Mouse (Mus musculus): ENCODE data around the gene Xrra1. TPM values are rescaled to one million over a fixed set of nuclear protein-coding genes. Genes with fewer than 3 reads are reported as not detected.

Xrra1 gene
- polyA plus RNA-seq, 1 experiment from 2014 or later = 0.55 TPM

GRCm38 (mm10) chr7:99853350-99853749, 5.6 kb upstream of the Xrra1 start:
- Histone ChIP-seq H3K9ac (replicated peaks) (no peak overlapping the region), H3K36me3 (peaks cover 33% of the 10 kb centered on the region), H3K4me3 (no peak overlapping the region), H3K27ac (replicated peaks) (no peak overlapping the region), H3K27me3 (no peaks in the 10 kb centered on the region), H3K4me1 (peaks cover 26% of the 10 kb centered on the region), H3K9me3 (no peaks in the 10 kb centered on the region), H3K4me2 (replicated peaks) (no peak overlapping the region)
- ATAC-seq (ENCODE audit: low FRiP score, low read depth) = no peak
- 90% methylated on average over 7 of the region's 7 CpGs for WGBS

GRCm38 (mm10) chr7:99854311-99854710, 4.6 kb upstream of the Xrra1 start:
- Histone ChIP-seq H3K36me3 (peaks cover 25% of the 10 kb centered on the region), H3K27me3 (no peaks in the 10 kb centered on the region), H3K4me1 (peaks cover 29% of the 10 kb centered on the region), H3K4me3 (no peak overlapping the region), H3K27ac (replicated peaks) (no peak overlapping the region), H3K4me2 (replicated peaks) (no peak overlapping the region), H3K9me3 (no peaks in the 10 kb centered on the region), H3K9ac (replicated peaks) (no peak overlapping the region)
- ATAC-seq (ENCODE audit: low FRiP score, low read depth) = no peak
- 92% methylated on average over 4 of the region's 4 CpGs for WGBS

GRCm38 (mm10) chr7:99856266-99856861, 2.6 kb upstream of the Xrra1 start:
- H3K27me3 ChIP-seq = no peaks in the 10 kb centered on the region
- no peaks in the 10 kb centered on the region for H3K9me3 ChIP-seq
- 93% methylated on average over 14 of the region's 14 CpGs for WGBS
- H3K4me1 ChIP-seq = peaks cover 24% of the 10 kb centered on the region
- no peak for ATAC-seq (ENCODE audit: low FRiP score, low read depth)
- H3K36me3 ChIP-seq = peaks cover 25% of the 10 kb centered on the region
- H3K4me2 ChIP-seq (replicated peaks) = peak overlapping the region; percentile 14; the same call in 1 of the 2 replicates
- H3K9ac ChIP-seq (replicated peaks) = 0 out of 2 replicates have a peak overlapping the region, but pooled peaks have one; percentile 24
- H3K27ac ChIP-seq (replicated peaks) = no peak overlapping the region
- no peak overlapping the region for H3K4me3 ChIP-seq

GRCm38 (mm10) chr7:99858175-99858812, 622 bp upstream of the Xrra1 start:
- peak overlapping the region; percentile 83 for H3K9ac ChIP-seq (replicated peaks)
- peak overlapping the region; percentile 78 for H3K4me2 ChIP-seq (replicated peaks)
- ATAC-seq (ENCODE audit: low FRiP score, low read depth) = peak; percentile 72
- peaks cover 21% of the 10 kb centered on the region for H3K36me3 ChIP-seq
- peak overlapping the region; percentile 65 for H3K27ac ChIP-seq (replicated peaks)
- H3K4me3 ChIP-seq = peak overlapping the region; percentile 85
- no peaks in the 10 kb centered on the region for H3K27me3 ChIP-seq
- peaks cover 20% of the 10 kb centered on the region for H3K4me1 ChIP-seq
- 1% methylated on average over 19 of the region's 19 CpGs for WGBS
- no peaks in the 10 kb centered on the region for H3K9me3 ChIP-seq

GRCm38 (mm10) chr7:99863362-99863761, 4.4 kb downstream of the Xrra1 start, which contains the start of gene Spcs2:
TSS of gene Spcs2 (minus strand) at chr7:99863462.
- ATAC-seq (ENCODE audit: low FRiP score, low read depth) = no peak
- WGBS = 58% methylated on average over 7 of the region's 7 CpGs

GRCm38 (mm10) chr7:99864241-99865028, 5.5 kb downstream of the Xrra1 start:
- Histone ChIP-seq H3K4me3 (no peak overlapping the region), H3K36me3 (no peaks in the 10 kb centered on the region), H3K4me2 (replicated peaks) (no peak overlapping the region), H3K9ac (replicated peaks) (no peak overlapping the region), H3K27me3 (no peaks in the 10 kb centered on the region), H3K4me1 (peaks cover 14% of the 10 kb centered on the region), H3K27ac (replicated peaks) (0 out of 2 replicates have a peak overlapping the region, but pooled peaks have one; percentile 17), H3K9me3 (no peaks in the 10 kb centered on the region)
- no peak for ATAC-seq (ENCODE audit: low FRiP score, low read depth)
- 33% methylated on average over 10 of the region's 11 CpGs for WGBS

More at GRCm38 (mm10) chr7:99863362-99863761, 4.4 kb downstream of the Xrra1 start, which contains the start of gene Spcs2:
- peaks cover 17% of the 10 kb centered on the region for H3K4me1 ChIP-seq
- H3K4me2 ChIP-seq (replicated peaks) = no peak within 1 kb of the TSS
- no peak within 1 kb of the TSS for H3K9ac ChIP-seq (replicated peaks)
- no peak within 1 kb of the TSS for H3K4me3 ChIP-seq
- no peaks in the 10 kb centered on the region for H3K27me3 ChIP-seq
- H3K9me3 ChIP-seq = no peaks in the 10 kb centered on the region
- H3K27ac ChIP-seq (replicated peaks) = 0 out of 2 replicates have a peak within 1 kb of the TSS, but pooled peaks have one; percentile 17
- no peaks in the 10 kb centered on the region for H3K36me3 ChIP-seq

GRCm38 (mm10) chr7:99865219-99865618, 6.3 kb downstream of the Xrra1 start:
- H3K4me2 ChIP-seq (replicated peaks) = no peak overlapping the region
- no peak overlapping the region for H3K27ac ChIP-seq (replicated peaks)
- WGBS = 39% methylated on average over 3 of the region's 3 CpGs

GRCm38 (mm10) chr7:99869296-99869695, 10.4 kb downstream of the Xrra1 start:
- H3K36me3 ChIP-seq = no peaks in the 10 kb centered on the region
- H3K9me3 ChIP-seq = no peaks in the 10 kb centered on the region
- no peak overlapping the region for H3K9ac ChIP-seq (replicated peaks)
- 74% methylated on average over 4 of the region's 4 CpGs for WGBS
- no peak overlapping the region for H3K27ac ChIP-seq (replicated peaks)
- peaks cover 8% of the 10 kb centered on the region for H3K4me1 ChIP-seq
- ATAC-seq (ENCODE audit: low FRiP score, low read depth) = no peak
- no peaks in the 10 kb centered on the region for H3K27me3 ChIP-seq
- no peak overlapping the region for H3K4me3 ChIP-seq
- no peak overlapping the region for H3K4me2 ChIP-seq (replicated peaks)

More at GRCm38 (mm10) chr7:99865219-99865618, 6.3 kb downstream of the Xrra1 start:
- Histone ChIP-seq H3K9me3 (no peaks in the 10 kb centered on the region), H3K36me3 (no peaks in the 10 kb centered on the region), H3K27me3 (no peaks in the 10 kb centered on the region), H3K9ac (replicated peaks) (no peak overlapping the region), H3K4me3 (no peak overlapping the region), H3K4me1 (peaks cover 14% of the 10 kb centered on the region)
- ATAC-seq (ENCODE audit: low FRiP score, low read depth) = no peak

GRCm38 (mm10) chr7:99873965-99874364, 15.0 kb downstream of the Xrra1 start:
- no peak for ATAC-seq (ENCODE audit: low FRiP score, low read depth)
- H3K4me2 ChIP-seq (replicated peaks) = no peak overlapping the region
- H3K9ac ChIP-seq (replicated peaks) = no peak overlapping the region
- no peak overlapping the region for H3K27ac ChIP-seq (replicated peaks)
- WGBS = 72% methylated on average over 6 of the region's 6 CpGs
- no peaks in the 10 kb centered on the region for H3K9me3 ChIP-seq
- no peaks in the 10 kb centered on the region for H3K4me1 ChIP-seq
- no peaks in the 10 kb centered on the region for H3K27me3 ChIP-seq
- H3K36me3 ChIP-seq = no peaks in the 10 kb centered on the region
- H3K4me3 ChIP-seq = no peak overlapping the region

GRCm38 (mm10) chr7:99875891-99876290, 17.0 kb downstream of the Xrra1 start:
- Histone ChIP-seq H3K4me1 (no peaks in the 10 kb centered on the region), H3K36me3 (no peaks in the 10 kb centered on the region), H3K9me3 (no peaks in the 10 kb centered on the region), H3K4me3 (no peak overlapping the region), H3K4me2 (replicated peaks) (no peak overlapping the region), H3K27ac (replicated peaks) (no peak overlapping the region), H3K9ac (replicated peaks) (no peak overlapping the region), H3K27me3 (no peaks in the 10 kb centered on the region)
- no peak for ATAC-seq (ENCODE audit: low FRiP score, low read depth)
- WGBS = 54% methylated on average over 5 of the region's 5 CpGs

GRCm38 (mm10) chr7:99876345-99876744, 17.4 kb downstream of the Xrra1 start:
- ATAC-seq (ENCODE audit: low FRiP score, low read depth) = no peak

GRCm38 (mm10) chr7:99878254-99878653, 19.3 kb downstream of the Xrra1 start:
- no peak overlapping the region for H3K4me3 ChIP-seq
- H3K27me3 ChIP-seq = no peaks in the 10 kb centered on the region
- no peak overlapping the region for H3K27ac ChIP-seq (replicated peaks)
- H3K4me1 ChIP-seq = no peaks in the 10 kb centered on the region
- no peak overlapping the region for H3K4me2 ChIP-seq (replicated peaks)
- H3K9ac ChIP-seq (replicated peaks) = no peak overlapping the region
- 69% methylated on average over 2 of the region's 2 CpGs for WGBS
- no peaks in the 10 kb centered on the region for H3K36me3 ChIP-seq
- H3K9me3 ChIP-seq = no peaks in the 10 kb centered on the region
- no peak for ATAC-seq (ENCODE audit: low FRiP score, low read depth)

More at GRCm38 (mm10) chr7:99876345-99876744, 17.4 kb downstream of the Xrra1 start:
- H3K9me3 ChIP-seq = no peaks in the 10 kb centered on the region
- under 1% methylated on average over 3 of the region's 3 CpGs for WGBS
- H3K9ac ChIP-seq (replicated peaks) = no peak overlapping the region
- H3K36me3 ChIP-seq = no peaks in the 10 kb centered on the region
- H3K4me2 ChIP-seq (replicated peaks) = no peak overlapping the region
- H3K4me1 ChIP-seq = no peaks in the 10 kb centered on the region
- no peaks in the 10 kb centered on the region for H3K27me3 ChIP-seq
- H3K27ac ChIP-seq (replicated peaks) = no peak overlapping the region
- H3K4me3 ChIP-seq = no peak overlapping the region

Data from midbrain, embryonic 12.5 days (tissue).